Mouse (Mus musculus) adrenal gland, adult 2 months (tissue): ENCODE measurements at regions not wholly inside any gene's neighbourhood (a gene's known extent, or its start where the extent isn't known, plus 50 kb on each side); places are given as distances from the start of the nearest gene placed in this dataset.
"Not testable (repeated sequence)": the region's sequence is repeated elsewhere in the genome, so short reads cannot be mapped to it uniquely, and the experiment has no call there.

Experiments used
- DNase-seq: peaks from one replicate; pipeline ENCODE4 v3.0.0; 2021

- DNase-seq, result no peak
Measured at GRCm38 (mm10) chr5:100309807-100310165, 106.2 kb downstream of the Sec31a start.

- DNase-seq, result no peak
Measured at GRCm38 (mm10) chr5:100309071-100309806, 106.8 kb downstream of the Sec31a start.

GRCm38 (mm10) chr5:100304403-100304802, 111.6 kb downstream of the Sec31a start:
- DNase-seq, result peak; percentile 14

GRCm38 (mm10) chr5:100302068-100302775, 113.8 kb downstream of the Sec31a start:
- no peak for DNase-seq

- DNase-seq, result no peak
Measured at GRCm38 (mm10) chr5:100299141-100299540, 116.9 kb downstream of the Sec31a start.

- DNase-seq, result no peak
Measured at GRCm38 (mm10) chr5:100294189-100294588, 121.8 kb downstream of the Sec31a start.

GRCm38 (mm10) chr5:100280215-100280614, 120.6 kb upstream of the Tmem150c start:
- DNase-seq, result no peak

- no peak for DNase-seq
Measured at GRCm38 (mm10) chr5:100279474-100279873, 119.9 kb upstream of the Tmem150c start.

- no peak for DNase-seq
Measured at GRCm38 (mm10) chr5:100274674-100275073, 115.1 kb upstream of the Tmem150c start.

GRCm38 (mm10) chr5:100271975-100272374, 112.4 kb upstream of the Tmem150c start:
- not testable (repeated sequence) for DNase-seq

GRCm38 (mm10) chr5:100270841-100271686, 111.5 kb upstream of the Tmem150c start:
- DNase-seq, result no peak

- DNase-seq, result no peak
Measured at GRCm38 (mm10) chr5:100268111-100268878, 108.7 kb upstream of the Tmem150c start.

- DNase-seq, result no peak
Measured at GRCm38 (mm10) chr5:100266671-100267510, 107.3 kb upstream of the Tmem150c start.

- no peak for DNase-seq
Measured at GRCm38 (mm10) chr5:100259803-100260693, 100.4 kb upstream of the Tmem150c start.

- DNase-seq, result no peak
Measured at GRCm38 (mm10) chr5:100258952-100259710, 99.5 kb upstream of the Tmem150c start.

- DNase-seq, result peak; percentile 50
Measured at GRCm38 (mm10) chr5:100255276-100255675, 95.7 kb upstream of the Tmem150c start.

GRCm38 (mm10) chr5:100252036-100252435, 92.4 kb upstream of the Tmem150c start:
- DNase-seq, result no peak

GRCm38 (mm10) chr5:100249757-100250156, 90.1 kb upstream of the Tmem150c start:
- DNase-seq, result no peak

GRCm38 (mm10) chr5:100248611-100249010, 89.0 kb upstream of the Tmem150c start:
- peak; percentile 58 for DNase-seq
